Mouse (Mus musculus): ENCODE results near the gene Vrk3.
A peak's percentile ranks its signal among the peaks of the same experiment; 100 is the strongest.

The Vrk3 gene

DNA sequence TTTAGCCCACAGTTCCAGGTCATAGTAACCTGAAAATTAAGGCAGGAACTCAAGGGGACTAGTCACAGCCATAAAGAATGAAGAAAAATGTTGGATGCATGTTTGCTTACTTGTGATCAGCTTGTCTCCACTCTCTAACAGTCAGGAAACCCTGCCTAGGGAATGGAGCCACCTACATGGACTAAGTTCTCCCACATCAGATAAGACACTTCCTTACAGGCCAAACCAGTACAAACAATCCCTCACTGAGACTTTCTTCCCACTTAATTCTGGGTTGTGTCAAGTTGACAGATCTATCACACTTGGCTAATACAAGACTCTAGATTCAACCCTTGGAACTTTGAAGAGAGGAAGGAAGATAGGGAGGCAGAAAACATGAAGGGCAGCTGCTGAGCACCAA lies 12.2 kb downstream of the Vrk3 start:
- no peak for DNase-seq (ENCODE audit: low read depth in 1 of 2, low spot score in 2 of 2)

DNA sequence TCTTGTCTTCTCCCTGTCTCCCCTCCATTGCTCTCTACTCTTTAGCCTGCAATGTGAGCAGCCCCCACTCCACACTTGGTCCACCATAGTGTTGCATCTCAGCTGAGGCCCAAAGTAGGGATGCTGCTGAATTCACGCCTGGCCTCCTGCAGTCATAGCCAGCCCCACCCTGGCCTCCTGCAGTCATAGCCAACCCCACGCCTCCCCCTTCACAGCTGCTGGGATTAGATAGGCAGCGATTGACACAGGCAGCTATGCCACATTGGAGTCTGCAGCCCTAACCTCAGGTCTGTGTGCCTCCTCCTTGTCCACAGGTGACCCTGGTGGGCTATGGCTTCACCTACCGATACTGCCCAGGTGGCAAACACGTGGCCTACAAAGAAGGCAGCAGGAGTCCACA lies 19.9 kb downstream of the Vrk3 start:
- no peak for DNase-seq (ENCODE audit: low read depth in 1 of 2, low spot score in 2 of 2)

DNA sequence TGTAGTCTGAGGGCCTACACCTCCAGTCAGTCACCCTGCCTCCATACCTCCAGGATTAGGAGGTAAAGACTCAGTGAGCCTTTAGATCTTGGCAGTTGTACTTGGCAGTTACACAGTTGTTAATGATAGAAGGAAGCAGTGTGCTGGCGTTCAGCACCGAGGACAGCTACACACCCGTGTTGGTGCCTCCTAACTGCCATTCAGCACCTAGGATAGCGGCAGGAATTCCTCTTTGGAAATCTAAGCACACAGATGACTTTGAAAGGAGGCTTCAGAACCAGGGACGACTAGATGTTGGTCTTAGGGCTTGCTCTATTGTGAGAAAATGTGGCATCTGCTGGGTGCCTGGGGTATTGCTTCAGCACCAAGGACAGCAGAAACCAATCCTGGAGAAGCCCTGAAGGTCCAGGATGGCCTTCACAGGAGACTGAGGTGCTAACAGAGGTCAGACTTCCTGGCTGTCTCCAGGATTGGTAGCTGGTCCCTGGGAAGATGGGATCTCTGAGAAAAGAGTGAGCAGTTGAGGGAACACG lies 21.9 kb downstream of the Vrk3 start:
- no peak for DNase-seq (ENCODE audit: low read depth in 1 of 2, low spot score in 2 of 2)

DNA sequence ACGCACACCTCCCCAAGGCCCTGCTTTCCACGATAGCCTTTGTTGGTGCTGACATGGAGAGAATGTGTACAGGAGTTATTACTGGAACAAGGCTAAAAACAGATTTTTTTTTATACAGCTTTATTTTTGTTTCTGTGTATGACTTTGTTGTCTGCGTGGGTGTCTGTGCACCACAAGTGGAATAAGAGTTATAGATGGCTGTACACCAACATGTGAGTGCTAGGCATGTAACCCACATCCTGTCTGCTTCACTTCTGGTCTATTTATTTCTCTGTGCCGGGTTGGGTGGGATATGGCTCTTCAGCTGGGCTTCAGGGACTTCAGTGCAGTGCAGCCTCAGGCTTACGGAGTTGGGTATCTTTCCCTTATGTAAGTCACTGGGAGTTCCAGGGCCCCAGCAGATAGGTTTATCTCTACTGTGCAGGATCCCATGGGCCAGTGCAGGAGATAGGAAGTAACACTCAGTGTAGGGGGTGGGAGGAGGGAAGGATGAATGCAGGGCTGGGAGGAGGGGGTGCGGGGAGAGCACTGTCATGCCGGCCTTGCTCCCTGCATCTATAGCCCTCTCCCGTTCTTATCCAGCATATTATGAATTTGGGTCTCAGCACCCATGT lies 24.5 kb downstream of the Vrk3 start:
- no peak for DNase-seq (ENCODE audit: low read depth in 1 of 2, low spot score in 2 of 2)

DNA sequence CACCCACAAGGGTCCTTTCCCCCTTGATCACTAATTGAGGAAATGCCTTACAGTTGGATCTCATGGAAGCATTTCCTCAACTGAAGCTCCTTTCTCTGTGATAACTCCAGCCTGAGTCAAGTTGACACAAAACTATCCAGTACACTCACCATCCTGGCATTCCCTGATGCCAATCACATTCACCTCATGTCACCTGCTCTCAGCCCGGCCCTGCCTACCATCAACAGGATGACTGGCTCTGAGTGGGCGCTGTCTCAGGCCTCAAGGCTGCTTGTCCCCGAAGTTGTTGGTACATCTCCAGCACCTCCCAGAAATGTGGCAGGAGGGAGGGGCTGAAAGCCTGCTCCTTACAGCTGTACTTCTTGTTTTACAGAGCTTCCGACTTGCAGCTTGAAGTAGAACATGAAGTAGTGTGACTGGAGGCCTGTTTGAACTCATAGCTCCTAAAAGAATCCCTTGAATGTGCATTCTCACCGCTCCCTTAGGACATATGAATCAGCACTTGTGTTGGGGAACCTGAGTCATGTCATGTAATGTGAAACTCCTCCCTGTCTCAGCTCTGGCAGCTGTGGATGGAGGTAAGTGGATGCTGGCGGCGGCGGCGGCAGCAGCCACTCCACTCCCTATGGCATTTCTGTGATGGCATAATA lies 28.8 kb downstream of the Vrk3 start:
- DNase-seq (ENCODE audit: low read depth in 1 of 2, low spot score in 2 of 2): no peak

DNA sequence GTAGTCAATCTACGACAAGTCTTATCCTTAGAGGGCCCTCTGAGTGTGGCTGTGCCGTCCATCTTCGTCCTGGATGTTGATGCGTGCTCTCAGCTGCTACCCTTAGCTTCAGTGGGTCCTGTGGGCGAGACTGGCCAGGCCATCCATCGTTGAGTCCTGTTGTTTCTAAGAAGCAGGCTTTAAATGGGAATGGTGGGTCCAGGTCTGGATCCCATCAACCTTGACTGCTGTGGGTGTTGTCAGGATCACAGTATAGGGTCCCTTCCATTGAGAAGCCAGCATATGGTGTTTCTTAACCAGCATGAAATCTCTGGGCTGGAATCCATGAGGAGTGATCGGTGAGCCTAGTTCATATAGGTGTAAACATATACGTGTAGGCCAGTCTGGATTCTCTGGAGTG lies 31.9 kb downstream of the Vrk3 start:
- no peak for DNase-seq (ENCODE audit: low read depth in 1 of 2, low spot score in 2 of 2)

DNA sequence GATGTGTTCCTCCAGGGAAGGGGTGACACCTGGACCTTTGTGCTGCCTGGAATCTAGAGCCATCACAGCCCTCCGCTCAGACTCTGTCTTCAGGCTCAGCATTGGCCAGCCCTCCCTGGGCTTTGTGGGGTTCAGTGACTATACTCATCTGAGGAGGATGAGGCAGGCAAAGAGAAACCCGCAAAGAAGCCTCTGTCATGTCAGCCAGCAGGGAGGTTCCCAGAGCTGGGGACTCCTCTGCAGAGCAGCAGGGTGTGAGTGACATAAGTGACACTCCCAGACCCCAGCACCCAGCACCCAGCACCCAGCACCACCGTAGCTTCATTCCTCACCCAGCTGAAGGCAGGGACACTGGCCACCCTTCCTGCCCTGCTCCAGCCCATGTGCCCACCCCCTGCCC lies 41.3 kb downstream of the Vrk3 start:
- no peak for DNase-seq (ENCODE audit: low read depth in 1 of 2, low spot score in 2 of 2)

DNA sequence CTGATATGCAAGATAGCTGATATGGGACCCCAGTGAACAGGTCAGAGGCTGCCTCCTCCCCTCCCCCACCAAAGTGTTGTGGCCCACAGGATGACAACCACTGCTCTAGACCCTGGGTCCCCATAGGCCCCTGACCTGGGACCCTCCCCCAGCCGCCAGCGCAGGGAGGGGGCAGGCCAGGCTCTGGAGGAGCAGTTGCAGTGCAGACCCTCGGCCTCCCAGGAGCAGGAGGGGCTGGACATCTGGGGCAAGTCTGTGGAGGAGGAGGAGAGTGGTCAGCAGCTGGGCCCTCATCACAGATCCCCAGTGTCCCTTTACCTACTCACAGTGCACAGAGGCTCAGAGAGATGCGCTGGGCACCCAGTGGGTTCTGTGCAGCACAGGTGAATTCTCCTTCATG lies 41.9 kb downstream of the Vrk3 start:
- no peak for DNase-seq (ENCODE audit: low read depth in 1 of 2, low spot score in 2 of 2)

DNA sequence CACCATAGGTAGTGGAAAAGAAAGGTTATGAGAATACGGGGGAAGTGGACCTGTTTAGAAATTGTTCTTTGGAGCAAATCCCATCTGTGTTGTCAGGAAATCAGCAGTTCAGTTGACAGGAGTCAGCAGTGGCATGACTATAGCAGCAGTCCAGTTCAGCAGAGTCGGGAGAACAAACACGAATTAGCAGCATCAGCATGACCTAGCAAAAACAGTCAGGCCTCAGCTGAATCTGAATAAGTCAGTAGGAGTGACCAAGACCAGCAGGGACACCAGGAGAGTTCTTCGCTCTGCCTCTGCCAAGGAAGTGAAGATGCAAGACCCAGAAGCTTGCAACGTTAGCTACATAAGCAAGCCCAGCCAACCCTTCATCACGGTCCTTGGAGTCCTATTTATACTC lies 44.6 kb downstream of the Vrk3 start:
- DNase-seq (ENCODE audit: low read depth in 1 of 2, low spot score in 2 of 2): no peak

DNA sequence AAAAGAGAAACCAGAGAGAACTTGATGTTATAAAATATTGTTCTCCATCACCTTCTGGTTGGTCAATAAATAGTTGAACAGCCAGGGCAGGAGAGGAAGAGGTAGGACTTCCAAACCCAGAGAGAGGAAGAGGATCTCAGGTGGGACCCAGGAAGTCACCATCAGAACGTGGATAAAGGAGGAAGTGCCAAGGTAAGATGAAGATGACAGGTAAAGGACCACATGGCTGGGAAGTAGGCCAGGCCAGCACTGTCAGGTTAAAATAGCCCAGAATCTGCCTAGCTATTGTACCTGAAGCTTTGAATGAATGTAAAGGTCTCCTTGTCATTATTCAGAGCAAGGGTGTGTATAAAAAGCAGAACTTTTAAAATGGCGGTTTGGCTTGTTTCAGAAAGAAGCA lies 60.7 kb downstream of the Vrk3 start:
- DNase-seq (ENCODE audit: low read depth in 1 of 2, low spot score in 2 of 2): no peak

DNA sequence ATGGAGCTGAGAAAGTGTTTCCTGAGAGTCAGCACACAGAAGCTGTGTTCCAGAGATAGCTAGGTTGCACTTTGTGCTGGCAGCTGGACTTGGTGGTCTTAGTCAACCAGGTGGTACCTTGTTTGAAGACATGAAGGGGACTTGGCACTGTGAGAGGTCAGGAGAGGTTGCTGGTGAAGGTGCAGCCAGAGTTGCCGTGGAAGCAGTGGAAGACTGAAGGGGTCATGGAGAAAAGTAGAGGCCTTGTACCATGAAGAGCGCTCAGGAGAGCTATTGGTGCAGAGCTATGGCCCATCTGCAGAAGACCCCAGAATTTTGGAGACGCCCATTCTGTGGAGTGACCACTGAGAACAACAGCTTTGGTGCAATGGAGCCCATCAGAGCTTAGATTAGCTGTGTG lies 61.3 kb downstream of the Vrk3 start:
- DNase-seq (ENCODE audit: low read depth in 1 of 2, low spot score in 2 of 2): no peak

DNA sequence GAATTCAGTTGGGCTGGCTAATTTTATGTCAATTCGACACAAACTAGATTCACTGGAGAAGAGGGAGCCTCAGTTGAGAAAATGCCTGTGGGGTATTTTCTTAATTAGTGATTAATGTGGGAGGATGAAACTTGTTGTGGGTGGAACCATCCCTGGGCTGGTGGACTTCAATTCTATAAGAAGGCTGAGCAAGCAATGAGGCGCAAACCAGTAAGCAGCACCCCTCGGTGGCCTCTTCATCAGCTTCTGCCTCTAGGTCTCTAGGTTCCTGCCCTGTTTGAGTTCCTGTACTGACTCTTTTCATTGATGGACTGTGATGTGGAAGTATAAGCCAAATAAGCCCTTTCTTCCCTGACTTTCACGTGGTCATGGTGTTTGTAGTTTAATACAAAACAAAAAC lies 62.2 kb downstream of the Vrk3 start:
- no peak for DNase-seq (ENCODE audit: low read depth in 1 of 2, low spot score in 2 of 2)

DNA sequence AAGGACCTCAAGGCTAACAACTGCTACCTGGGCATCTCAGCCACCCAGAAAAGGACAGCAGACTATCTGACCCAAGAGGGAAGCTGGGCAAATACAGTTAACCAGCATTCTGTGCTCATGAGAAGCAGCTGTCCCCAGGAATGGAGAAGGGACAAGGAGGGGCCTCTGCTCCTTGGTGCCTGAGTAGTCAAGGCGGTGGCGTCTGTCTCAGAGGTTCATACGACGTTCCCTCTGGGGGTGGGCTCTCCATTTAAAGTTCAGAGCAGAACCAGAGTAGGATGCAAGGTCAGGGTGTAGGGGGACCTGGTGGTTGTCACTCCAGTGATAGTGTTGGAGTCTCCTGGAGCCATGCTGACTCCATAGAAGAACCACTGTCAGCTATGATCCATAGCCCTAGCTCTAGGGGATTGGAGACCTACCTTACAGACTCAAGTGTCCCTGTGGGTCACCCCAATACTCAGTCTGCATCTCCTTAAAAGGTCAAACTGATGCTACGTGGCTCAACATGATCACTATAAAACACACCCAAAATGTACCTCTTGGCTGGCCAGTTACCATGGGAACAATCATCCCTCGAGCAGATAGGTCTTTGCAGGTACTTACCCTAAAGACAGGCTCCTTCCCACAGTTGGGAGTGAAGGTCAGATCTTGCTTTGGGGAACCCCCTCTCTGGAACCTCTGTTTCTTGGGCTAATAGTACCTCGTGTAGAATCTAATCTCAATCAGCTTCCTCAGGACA lies 62.8 kb downstream of the Vrk3 start:
- DNase-seq (ENCODE audit: low read depth in 1 of 2, low spot score in 2 of 2): no peak

DNA sequence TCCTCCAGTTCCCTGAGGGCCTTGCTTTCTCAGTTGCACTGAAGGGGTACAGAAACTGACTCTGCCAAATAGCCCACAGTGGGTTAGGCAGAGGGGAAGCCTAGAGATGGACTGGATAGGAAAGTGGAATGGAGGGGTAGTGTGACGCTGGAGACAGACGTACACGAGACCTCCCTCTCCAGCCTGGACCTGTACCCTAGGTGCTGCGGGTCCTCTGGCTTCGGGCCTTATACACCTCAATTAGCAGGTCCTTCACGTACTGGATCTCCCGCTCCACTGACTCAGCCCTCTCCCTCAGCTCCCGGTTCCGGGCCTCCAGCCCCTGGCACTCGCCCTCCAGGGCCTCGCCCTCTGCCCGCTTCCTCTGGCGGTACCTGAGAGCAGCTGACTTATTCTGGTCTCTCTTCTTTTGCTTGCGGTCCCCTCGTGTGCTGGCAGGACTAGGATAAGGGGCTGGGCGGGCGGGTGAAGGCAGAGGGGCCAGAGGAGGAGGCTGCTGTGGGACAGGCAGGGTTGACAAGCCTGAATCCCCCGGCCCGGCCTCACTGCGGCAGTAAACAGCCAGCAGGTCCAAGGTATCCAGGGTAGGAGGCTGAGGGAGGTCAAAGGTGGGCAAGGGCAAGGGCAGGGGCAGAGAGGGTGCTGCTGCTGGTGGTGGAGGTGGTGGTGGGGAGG lies 64.6 kb downstream of the Vrk3 start:
- DNase-seq (ENCODE audit: low read depth in 1 of 2, low spot score in 2 of 2): no peak

DNA sequence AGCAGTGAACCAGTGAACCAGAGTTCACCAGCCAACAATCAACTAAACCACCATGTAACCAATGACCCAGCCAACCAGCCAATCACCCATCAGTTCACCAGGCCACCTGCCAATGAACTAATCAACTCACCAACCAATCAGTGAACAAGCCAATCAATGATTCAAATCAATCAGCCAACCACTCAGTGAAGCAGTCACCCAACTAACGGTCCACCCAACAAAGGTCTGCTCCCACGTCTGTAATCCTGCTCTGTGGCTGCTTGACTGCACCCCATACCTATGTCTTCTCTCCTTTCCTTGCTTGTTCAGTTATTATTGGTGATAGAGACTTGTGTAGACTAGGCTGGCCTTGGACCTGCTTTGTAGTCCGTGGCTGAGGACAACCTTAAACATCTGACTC lies 65.8 kb downstream of the Vrk3 start:
- no peak for DNase-seq (ENCODE audit: low read depth in 1 of 2, low spot score in 2 of 2)

DNA sequence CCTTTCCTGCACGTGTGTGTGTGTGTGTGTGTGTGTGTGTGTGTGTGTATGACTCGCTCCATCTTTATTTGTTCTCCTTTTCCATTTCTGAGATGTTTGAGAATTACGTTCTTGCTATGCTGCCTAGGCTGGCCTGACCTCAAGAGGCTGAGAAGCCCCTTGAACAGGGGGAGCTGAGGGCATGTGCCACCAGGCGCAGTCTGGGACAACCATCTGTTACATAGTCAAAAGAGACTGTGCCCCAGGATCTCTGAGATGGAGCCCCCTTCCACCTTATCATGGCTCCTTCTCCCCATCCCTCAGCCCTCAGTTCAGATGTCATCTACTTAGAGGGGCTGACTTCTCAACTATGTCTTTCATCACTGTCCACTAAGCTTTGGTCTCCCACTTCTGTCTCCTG lies 66.2 kb downstream of the Vrk3 start:
- no peak for DNase-seq (ENCODE audit: low read depth in 1 of 2, low spot score in 2 of 2)

DNA sequence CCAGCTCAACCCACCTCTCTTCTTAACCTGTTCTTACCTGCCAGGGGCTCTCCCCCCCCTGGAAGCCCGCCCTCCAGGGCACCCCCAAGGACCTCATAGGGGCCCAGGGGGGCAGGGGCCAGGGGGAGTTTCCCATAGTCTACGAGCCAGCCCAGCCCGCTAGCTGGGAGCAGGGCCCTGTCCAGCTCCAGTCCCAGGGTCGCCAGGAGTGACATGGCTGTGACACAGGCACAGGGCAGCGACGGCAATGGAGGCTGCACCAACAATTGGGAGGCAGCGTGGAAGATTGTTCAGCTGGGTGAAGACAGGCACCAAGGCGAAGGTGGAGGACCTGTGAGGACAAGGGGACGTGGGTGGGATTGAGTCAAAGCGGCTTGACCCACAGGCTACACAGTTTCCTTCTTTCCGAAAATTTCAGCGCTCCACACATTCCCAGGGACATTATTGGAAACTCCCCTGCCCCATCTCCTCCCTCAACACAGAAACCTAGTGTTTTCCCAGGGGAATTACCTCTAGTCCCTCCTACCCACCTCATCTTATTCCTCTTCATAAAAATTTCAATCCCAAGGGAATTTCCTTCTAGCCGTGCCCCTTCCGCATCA lies 66.8 kb downstream of the Vrk3 start:
- no peak for DNase-seq (ENCODE audit: low read depth in 1 of 2, low spot score in 2 of 2)

DNA sequence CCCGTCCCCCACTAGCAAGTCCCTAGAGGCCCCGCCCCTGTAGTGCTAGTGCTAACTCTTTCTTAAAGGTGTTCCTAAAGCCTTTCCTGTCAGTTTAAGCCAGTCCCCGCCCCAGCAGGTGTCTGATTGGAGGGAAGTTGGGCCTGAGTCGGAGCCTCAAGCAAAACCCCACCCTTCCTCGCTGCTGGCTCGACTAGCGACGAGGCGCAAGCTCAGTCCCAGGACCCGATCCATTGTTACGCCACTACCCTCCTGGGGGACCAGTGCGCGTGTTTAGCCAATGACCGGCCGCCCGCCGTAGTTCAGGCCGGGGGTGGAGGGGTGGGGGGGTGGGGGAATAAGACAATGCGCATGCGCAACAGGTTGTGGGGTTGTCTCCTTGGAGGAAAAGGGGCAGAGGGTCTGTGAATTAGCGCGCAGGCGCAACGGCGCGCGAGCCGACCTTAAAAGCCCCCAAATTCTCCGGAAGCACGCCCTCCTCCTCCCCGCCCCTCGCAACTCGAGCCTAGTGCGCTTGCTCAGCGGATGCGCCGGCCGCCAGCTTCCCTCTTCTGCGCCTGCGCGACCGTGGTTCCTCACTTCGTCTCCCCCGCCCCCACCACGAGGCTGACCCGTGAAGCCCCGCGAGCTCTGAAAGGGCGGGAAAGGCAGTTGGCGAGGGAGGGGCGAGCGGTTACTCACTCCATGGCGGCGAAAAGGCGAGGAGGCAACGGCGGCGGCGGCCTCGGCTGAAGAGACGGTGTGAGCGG lies 67.7 kb downstream of the Vrk3 start, which contains the start of the genes Nup62 and Il4i1:
Gene Nup62, plus strand, starts transcription at position 368 of the 749 bp plus-strand sequence.
Gene Il4i1, plus strand, starts transcription at position 667 of the 749 bp plus-strand sequence.
- DNase-seq (ENCODE audit: low read depth in 1 of 2, low spot score in 2 of 2): peak; percentile 95 to 97

DNA sequence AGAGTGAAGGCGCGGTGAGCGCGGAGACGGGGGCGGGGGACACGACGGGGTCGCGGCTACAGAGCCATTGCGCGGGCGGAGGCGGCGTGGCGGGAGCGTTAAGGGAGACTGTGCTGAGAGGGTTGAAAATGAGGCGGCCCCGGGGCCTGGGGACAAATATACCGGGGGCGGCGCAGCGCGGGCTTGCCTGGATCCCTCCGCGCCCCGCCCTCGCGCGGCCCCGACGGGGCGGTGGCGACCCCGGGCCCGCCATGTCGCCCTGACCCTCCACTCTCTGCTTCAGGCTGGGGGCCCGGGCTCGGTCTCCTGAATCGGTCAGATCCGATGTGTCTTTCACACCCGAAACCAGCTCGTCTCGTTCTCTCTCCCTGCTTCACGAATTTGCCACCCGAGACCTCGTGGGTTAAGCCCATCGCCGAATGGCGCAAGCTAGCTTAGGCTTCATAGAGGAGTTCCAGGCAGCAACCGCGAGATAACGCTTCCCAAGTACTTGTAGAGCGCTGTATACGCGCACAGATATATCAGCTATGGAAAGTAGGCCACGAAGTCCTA lies 68.3 kb downstream of the Vrk3 start, which contains the start of gene Atf5:
Gene Atf5, minus strand, starts transcription at position 189 of the 552 bp plus-strand sequence.
- peak in 1 of 2 experiments; percentile 21 for DNase-seq (ENCODE audit: low read depth in 1 of 2, low spot score in 2 of 2)

DNA sequence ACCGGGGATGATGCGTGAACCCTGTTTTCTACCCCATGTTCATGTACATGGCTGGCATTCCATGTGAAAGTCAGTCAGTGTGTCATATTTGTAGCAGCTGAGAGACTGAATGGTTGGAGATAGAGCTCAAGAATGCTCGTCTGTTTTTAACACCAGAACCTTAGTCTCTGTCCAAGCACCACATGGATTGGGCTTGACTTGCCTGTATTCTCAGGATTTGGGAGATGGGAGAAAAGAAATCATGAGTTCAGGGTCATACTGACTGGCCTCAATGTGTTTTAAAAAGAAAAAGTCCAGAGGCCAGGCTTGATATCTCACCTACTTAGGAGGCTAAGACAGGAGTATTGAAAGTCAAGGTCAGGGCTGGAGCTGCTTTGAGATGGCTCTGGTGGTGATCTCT lies 69.2 kb downstream of the Vrk3 start:
- DNase-seq (ENCODE audit: low read depth in 1 of 2, low spot score in 2 of 2): no peak

All from monocyte, adult 2 months (primary cell).